ENCODE assay signal across 10 mouse cellular contexts in genomic region chr17:36726046-36726445, GRCm38 (mm10). TPM values are rescaled to one million over a fixed set of nuclear protein-coding genes. Genes with fewer than 3 reads are reported as not detected.
DNase-seq lines count a peak whose midpoint lies in the region; ATAC-seq and TF ChIP-seq lines count a peak whose summit lies in the region.
"Had no signal": no experiment of that assay in that cellular context is flagged by ENCODE, and none has a peak within 500 bp of the region (broad histone marks: within the 10 kb centered on the region; RNA-seq: fewer than 3 reads in every experiment).

No protein-coding gene starts in this region.

- H3K4me1 ChIP-seq in ES-E14 (ENCODE audit: control insufficient read depth in 2 of 2, insufficient read depth in 2 of 2, low read length in 2 of 2, poor library complexity in 1 of 2), result no peaks in the 10 kb centered on the region
- no peaks in the 10 kb centered on the region for H3K4me1 ChIP-seq in limb, embryonic 11.5 days (ENCODE audit: control insufficient read depth, insufficient read depth, low read length)

- no peak overlapping the region for H3K4me3 ChIP-seq in ES-E14 (ENCODE audit: insufficient read depth in 1 of 2, low read depth in 1 of 2, low read length in 2 of 2, poor library complexity in 1 of 2, severe bottlenecking in 1 of 2)
- H3K4me3 ChIP-seq in limb, embryonic 11.5 days (ENCODE audit: low read depth, low read length), result no peak overlapping the region

- H3K36me3 ChIP-seq in ES-E14 (ENCODE audit: control insufficient read depth, insufficient read depth, low read length, poor library complexity, severe bottlenecking), result no peaks in the 10 kb centered on the region
- H3K36me3 ChIP-seq in limb, embryonic 11.5 days (ENCODE audit: control insufficient read depth, insufficient read depth, low read length), result no peaks in the 10 kb centered on the region

- no peak for ATAC-seq in limb, embryonic 11.5 days (ENCODE audit: insufficient number of reproducible peaks, low FRiP score, low TSS enrichment, low read depth)
- ATAC-seq in inflammation-experienced regulatory T-cells, adult 6 months, result no peak

- no peak overlapping the region for H3K27ac ChIP-seq in ES-E14 (ENCODE audit: insufficient read depth, low read depth, low read length, poor library complexity, severe bottlenecking)
- H3K27ac ChIP-seq in limb, embryonic 11.5 days (replicated peaks; ENCODE audit: low read depth, low read length), result no peak overlapping the region

- H3K4me2 ChIP-seq in limb, embryonic 11.5 days (ENCODE audit: low read depth, severe bottlenecking), result no peak overlapping the region

- H3K27me3 ChIP-seq in limb, embryonic 11.5 days (ENCODE audit: control insufficient read depth, insufficient read depth, low read length), result no peaks in the 10 kb centered on the region

- 32% methylated on average over 2 of the region's 2 CpGs for WGBS in limb, embryonic 11.5 days

- no peaks in the 10 kb centered on the region for H3K9me3 ChIP-seq in ES-E14 (ENCODE audit: control insufficient read depth, insufficient read depth, low read depth, low read length)
- no peaks in the 10 kb centered on the region for H3K9me3 ChIP-seq in limb, embryonic 11.5 days (ENCODE audit: control insufficient read depth, low read length)

- H3K9ac ChIP-seq in ES-E14 (ENCODE audit: insufficient read depth, low read depth, low read length, poor library complexity, severe bottlenecking), result no peak overlapping the region
- no peak overlapping the region for H3K9ac ChIP-seq in limb, embryonic 11.5 days (ENCODE audit: low read length)

- in situ Hi-C loops in ES-E14 (cut with MboI; ENCODE audit: low sequenced_read_pairs in 2 of 2, unreplicated experiment in 2 of 2), result no loop called here

- DNase-seq in kidney, adult 9 months, result peak; percentile 4
- DNase-seq in kidney, postnatal 4 days, result no peak
- DNase-seq in ES-E14 (ENCODE audit: low read depth, low spot score), result no peak
- peak; percentile 2 for DNase-seq in c-Kit-positive CD71-negative TER-119-negative erythroid progenitor cells, embryonic 14.5 days (ENCODE audit: low read depth)
- DNase-seq in limb, embryonic 11.5 days (ENCODE audit: low spot score), result peak; percentile 28
- no peak for DNase-seq in testis, postnatal 10 days (ENCODE audit: low spot score)

TF ChIP-seq in ES-E14, 5 proteins besides CTCF, POLR2A, EP300 and RAD21:
- no peak for TF ChIP-seq HCFC1 (IDR thresholded peaks at IDR 0.05; ENCODE audit: borderline replicate concordance, insufficient read depth, low read length)
- peak; percentile 35; the same call in 1 of the 2 replicates for TF ChIP-seq ZC3H11A (IDR thresholded peaks at IDR 0.05; ENCODE audit: borderline replicate concordance, low read depth, low read length)

RNA-seq across cellular contexts. Expression of gene H2-M10.5, which starts 46.7 kb away (rescaled TPM):
- not detected in 2 replicates for total RNA-seq in ES-E14 (2012; rRNA removed)
- not detected in 2 replicates for polyA plus RNA-seq in limb, embryonic 11.5 days (2014; fragmentation: Nextera tagmentation; extraction: Ambion mirVana)
- polyA plus RNA-seq in inflammation-experienced regulatory T-cells, adult 6 months (2017; shearing (Covaris generic)), result not detected
- total RNA-seq: heart, postnatal 10 days had no signal
- polyA plus RNA-seq: liver, embryonic 16.5 days; small intestine, adult 2 months had no signal

RNA-seq across cellular contexts. Expression of gene H2-M1, which starts 54.0 kb away (rescaled TPM):
- not detected in 2 replicates for total RNA-seq in ES-E14 (2012; rRNA removed)
- polyA plus RNA-seq in limb, embryonic 11.5 days (2014; fragmentation: Nextera tagmentation; extraction: Ambion mirVana), result not detected in 2 replicates
- not detected for polyA plus RNA-seq in inflammation-experienced regulatory T-cells, adult 6 months (2017; shearing (Covaris generic))
- total RNA-seq: heart, postnatal 10 days had no signal
- polyA plus RNA-seq: liver, embryonic 16.5 days; small intestine, adult 2 months had no signal

Comparison
In these comparisons a context has a peak if more than half of its experiments do, and no peak if none do; other contexts are left out.
1. DNase-seq: peak in kidney, adult 9 months (single experiment), c-Kit-positive CD71-negative TER-119-negative erythroid progenitor cells, embryonic 14.5 days (single experiment) and limb, embryonic 11.5 days (single experiment); none in kidney, postnatal 4 days (0 of 2), ES-E14 (single experiment) and testis, postnatal 10 days (single experiment).